Mouse (Mus musculus): ENCODE results near the gene Slc22a13. TPM values are rescaled to one million over a fixed set of nuclear protein-coding genes. Genes with fewer than 3 reads are reported as not detected.

The Slc22a13 gene
- polyA plus RNA-seq, 1 experiment from 2014 or later = not detected

DNA sequence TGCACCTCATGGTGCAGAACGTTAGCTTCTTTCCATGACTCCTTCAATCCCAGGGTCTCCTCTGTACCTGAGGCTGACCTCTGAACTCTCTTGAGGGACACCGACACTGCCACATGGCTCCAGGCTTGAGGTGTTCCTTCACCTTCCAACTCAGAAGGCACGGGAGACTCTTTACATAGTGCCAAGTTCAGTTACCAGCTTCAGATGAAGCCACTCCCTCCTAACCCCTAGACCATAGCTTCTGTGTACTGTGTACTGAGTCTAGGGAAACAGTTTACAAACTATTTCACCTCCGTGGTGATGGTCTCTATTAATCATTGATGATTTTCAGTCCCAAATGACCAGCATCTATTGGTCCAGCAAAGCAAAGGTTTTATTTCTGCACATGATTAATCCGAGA lies 7.2 kb downstream of the Slc22a13 start:
- H3K27me3 ChIP-seq (ENCODE audit: control insufficient read depth, insufficient read depth, low read length) = no peaks in the 10 kb centered on the region
- H3K4me2 ChIP-seq (ENCODE audit: low read length) = no peak overlapping the region
- H3K4me1 ChIP-seq (ENCODE audit: control insufficient read depth in 2 of 2, insufficient read depth in 2 of 2, low read length in 2 of 2) = no peaks in the 10 kb centered on the region
- no peak overlapping the region for H3K9ac ChIP-seq (ENCODE audit: low read length)
- H3K27ac ChIP-seq (replicated peaks in 1 of 2; ENCODE audit: control insufficient read depth in 1 of 2, insufficient read depth in 1 of 2, low read depth in 2 of 2, low read length in 2 of 2) = no peak overlapping the region
- H3K36me3 ChIP-seq (ENCODE audit: control insufficient read depth, insufficient read depth, low read length) = no peaks in the 10 kb centered on the region
- no peak overlapping the region for H3K4me3 ChIP-seq (ENCODE audit: control insufficient read depth in 1 of 2, insufficient read depth in 1 of 2, low read depth in 1 of 2, low read length in 2 of 2)
- 78% methylated on average over 5 of the region's 5 CpGs for WGBS
- peaks cover 6% of the 10 kb centered on the region; the same call in 1 of the 2 replicates for H3K9me3 ChIP-seq (ENCODE audit: control insufficient read depth, low read length)
- ATAC-seq (ENCODE audit: insufficient number of reproducible peaks, insufficient read depth, low FRiP score, low read depth) = no peak

DNA sequence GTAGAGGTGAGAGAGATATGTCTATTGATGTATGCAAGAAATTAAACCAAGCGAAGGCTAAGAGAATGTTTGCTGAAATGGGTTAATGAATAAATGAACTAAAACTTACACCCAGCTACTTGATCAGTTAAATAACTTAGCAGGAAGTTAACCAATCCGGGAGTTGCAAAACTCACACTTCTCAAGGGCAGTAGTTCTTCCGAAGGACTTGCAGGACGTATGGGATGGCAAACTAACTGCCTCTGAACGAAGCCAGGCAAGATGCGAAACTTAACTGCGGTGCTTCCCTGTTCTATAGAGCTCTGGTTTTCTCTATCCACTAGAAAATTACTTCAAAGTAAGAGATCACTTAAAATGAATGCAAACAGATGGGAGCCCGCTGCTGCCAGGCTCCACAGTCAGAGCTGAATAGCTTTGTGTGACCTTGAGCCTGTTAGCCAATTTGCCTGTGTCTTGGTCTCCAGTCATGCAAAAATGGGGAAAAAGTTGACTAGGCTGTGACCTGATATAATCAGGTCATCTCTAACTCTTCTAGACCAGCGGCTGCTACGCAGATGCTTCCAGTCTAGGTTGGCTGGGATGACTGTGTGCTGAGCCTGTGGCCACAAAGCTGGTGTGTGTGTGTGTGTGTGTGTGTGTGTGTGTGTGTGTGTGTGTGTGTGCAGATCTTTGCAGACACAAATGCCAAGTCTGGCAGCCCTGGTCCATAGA lies 9.6 kb downstream of the Slc22a13 start:
- 86% methylated on average over 10 of the region's 10 CpGs for WGBS
- H3K4me3 ChIP-seq (ENCODE audit: control insufficient read depth in 1 of 2, insufficient read depth in 1 of 2, low read depth in 1 of 2, low read length in 2 of 2) = no peak overlapping the region
- no peaks in the 10 kb centered on the region for H3K36me3 ChIP-seq (ENCODE audit: control insufficient read depth, insufficient read depth, low read length)
- H3K27me3 ChIP-seq (ENCODE audit: control insufficient read depth, insufficient read depth, low read length) = no peaks in the 10 kb centered on the region
- peaks cover 6% of the 10 kb centered on the region; the same call in 1 of the 2 replicates for H3K9me3 ChIP-seq (ENCODE audit: control insufficient read depth, low read length)
- ATAC-seq (ENCODE audit: insufficient number of reproducible peaks, insufficient read depth, low FRiP score, low read depth) = no peak
- no peak overlapping the region for H3K27ac ChIP-seq (replicated peaks in 1 of 2; ENCODE audit: control insufficient read depth in 1 of 2, insufficient read depth in 1 of 2, low read depth in 2 of 2, low read length in 2 of 2)
- H3K4me1 ChIP-seq (ENCODE audit: control insufficient read depth in 2 of 2, insufficient read depth in 2 of 2, low read length in 2 of 2) = no peaks in the 10 kb centered on the region
- H3K9ac ChIP-seq (ENCODE audit: low read length) = no peak overlapping the region
- no peak overlapping the region for H3K4me2 ChIP-seq (ENCODE audit: low read length)

GRCm38 (mm10) chr9:119192202-119192990 lies 16.5 kb downstream of the Slc22a13 start:
- no peak for ATAC-seq (ENCODE audit: insufficient number of reproducible peaks, insufficient read depth, low FRiP score, low read depth)
- no peaks in the 10 kb centered on the region for H3K36me3 ChIP-seq (ENCODE audit: control insufficient read depth, insufficient read depth, low read length)
- 38% methylated on average over 11 of the region's 11 CpGs for WGBS

DNA sequence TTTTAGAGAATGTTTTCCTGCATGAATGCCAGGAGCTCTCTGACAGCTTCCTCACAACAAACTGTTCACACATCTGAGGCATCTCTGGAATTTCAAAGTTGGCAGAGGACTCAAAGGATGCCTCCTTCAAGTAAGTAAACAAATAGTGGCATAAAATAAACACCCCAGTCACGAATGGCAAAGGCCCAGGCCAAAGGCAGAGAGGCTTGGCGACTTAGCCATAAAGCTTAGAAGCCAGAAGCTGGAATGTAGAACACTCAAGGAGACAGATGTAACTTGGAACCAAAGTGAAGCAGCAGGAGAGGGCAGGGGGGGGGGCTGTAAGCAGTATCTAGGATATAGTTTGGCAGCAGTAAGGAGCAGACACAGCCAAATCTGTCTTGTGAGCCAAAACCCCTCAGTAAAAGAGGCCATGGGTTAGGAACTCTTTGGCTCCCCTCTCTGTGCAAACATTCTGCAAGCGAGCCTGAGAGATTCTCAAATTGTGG lies 27.6 kb downstream of the Slc22a13 start:
- Histone ChIP-seq H3K4me3 (ENCODE audit: control insufficient read depth in 1 of 2, insufficient read depth in 1 of 2, low read depth in 1 of 2, low read length in 2 of 2) (no peak overlapping the region), H3K9ac (ENCODE audit: low read length) (no peak overlapping the region), H3K27ac (replicated peaks in 1 of 2; ENCODE audit: control insufficient read depth in 1 of 2, insufficient read depth in 1 of 2, low read depth in 2 of 2, low read length in 2 of 2) (no peak overlapping the region), H3K4me2 (ENCODE audit: low read length) (no peak overlapping the region), H3K9me3 (ENCODE audit: control insufficient read depth, low read length) (no peaks in the 10 kb centered on the region), H3K4me1 (ENCODE audit: control insufficient read depth in 2 of 2, insufficient read depth in 2 of 2, low read length in 2 of 2) (no peaks in the 10 kb centered on the region), H3K36me3 (ENCODE audit: control insufficient read depth, insufficient read depth, low read length) (no peaks in the 10 kb centered on the region), H3K27me3 (ENCODE audit: control insufficient read depth, insufficient read depth, low read length) (no peaks in the 10 kb centered on the region)
- no peak for ATAC-seq (ENCODE audit: insufficient number of reproducible peaks, insufficient read depth, low FRiP score, low read depth)
- WGBS = 36% methylated on average over 3 of the region's 3 CpGs

More at GRCm38 (mm10) chr9:119192202-119192990, 16.5 kb downstream of the Slc22a13 start:
- Histone ChIP-seq H3K4me1 (ENCODE audit: control insufficient read depth in 2 of 2, insufficient read depth in 2 of 2, low read length in 2 of 2) (no peaks in the 10 kb centered on the region), H3K4me3 (ENCODE audit: control insufficient read depth in 1 of 2, insufficient read depth in 1 of 2, low read depth in 1 of 2, low read length in 2 of 2) (no peak overlapping the region), H3K9me3 (ENCODE audit: control insufficient read depth, low read length) (no peaks in the 10 kb centered on the region), H3K27ac (replicated peaks in 1 of 2; ENCODE audit: control insufficient read depth in 1 of 2, insufficient read depth in 1 of 2, low read depth in 2 of 2, low read length in 2 of 2) (no peak overlapping the region), H3K4me2 (ENCODE audit: low read length) (no peak overlapping the region), H3K27me3 (ENCODE audit: control insufficient read depth, insufficient read depth, low read length) (no peaks in the 10 kb centered on the region), H3K9ac (ENCODE audit: low read length) (no peak overlapping the region)

DNA sequence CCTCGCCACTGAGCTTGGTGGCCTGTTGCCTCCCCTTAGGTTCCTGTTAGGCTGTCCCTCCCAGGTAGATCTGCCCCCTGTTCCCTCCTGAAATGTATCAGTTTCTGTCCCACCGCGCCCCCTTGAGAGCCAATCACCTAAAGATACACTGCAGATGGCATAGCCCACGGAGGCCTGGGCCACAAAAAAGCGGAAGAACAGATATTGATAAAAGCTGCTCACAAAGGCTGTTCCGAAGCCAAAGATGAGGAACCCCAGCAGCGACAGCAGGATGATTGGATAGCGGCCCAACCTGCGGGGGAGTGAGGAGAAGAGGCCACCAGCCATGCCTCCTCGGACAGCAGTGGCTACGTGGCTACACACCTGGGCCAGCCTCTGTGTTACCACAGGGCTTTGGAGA lies 29.6 kb downstream of the Slc22a13 start:
- ATAC-seq (ENCODE audit: insufficient number of reproducible peaks, insufficient read depth, low FRiP score, low read depth) = no peak
- Histone ChIP-seq H3K27me3 (ENCODE audit: control insufficient read depth, insufficient read depth, low read length) (no peaks in the 10 kb centered on the region), H3K4me2 (ENCODE audit: low read length) (no peak overlapping the region), H3K4me3 (ENCODE audit: control insufficient read depth in 1 of 2, insufficient read depth in 1 of 2, low read depth in 1 of 2, low read length in 2 of 2) (no peak overlapping the region), H3K9me3 (ENCODE audit: control insufficient read depth, low read length) (no peaks in the 10 kb centered on the region), H3K36me3 (ENCODE audit: control insufficient read depth, insufficient read depth, low read length) (no peaks in the 10 kb centered on the region), H3K4me1 (ENCODE audit: control insufficient read depth in 2 of 2, insufficient read depth in 2 of 2, low read length in 2 of 2) (no peaks in the 10 kb centered on the region), H3K9ac (ENCODE audit: low read length) (no peak overlapping the region), H3K27ac (replicated peaks in 1 of 2; ENCODE audit: control insufficient read depth in 1 of 2, insufficient read depth in 1 of 2, low read depth in 2 of 2, low read length in 2 of 2) (no peak overlapping the region)
- WGBS = 81% methylated on average over 11 of the region's 11 CpGs

GRCm38 (mm10) chr9:119167608-119168007 lies 41.3 kb downstream of the Slc22a13 start:
- no peaks in the 10 kb centered on the region for H3K27me3 ChIP-seq (ENCODE audit: control insufficient read depth, insufficient read depth, low read length)
- no peak for ATAC-seq (ENCODE audit: insufficient number of reproducible peaks, insufficient read depth, low FRiP score, low read depth)
- H3K9me3 ChIP-seq (ENCODE audit: control insufficient read depth, low read length) = no peaks in the 10 kb centered on the region
- H3K36me3 ChIP-seq (ENCODE audit: control insufficient read depth, insufficient read depth, low read length) = no peaks in the 10 kb centered on the region
- WGBS = 94% methylated on average over 2 of the region's 2 CpGs
- H3K4me2 ChIP-seq (ENCODE audit: low read length) = no peak overlapping the region
- no peak overlapping the region for H3K27ac ChIP-seq (replicated peaks in 1 of 2; ENCODE audit: control insufficient read depth in 1 of 2, insufficient read depth in 1 of 2, low read depth in 2 of 2, low read length in 2 of 2)
- H3K4me1 ChIP-seq (ENCODE audit: control insufficient read depth in 2 of 2, insufficient read depth in 2 of 2, low read length in 2 of 2) = no peaks in the 10 kb centered on the region
- no peak overlapping the region for H3K4me3 ChIP-seq (ENCODE audit: control insufficient read depth in 1 of 2, insufficient read depth in 1 of 2, low read depth in 1 of 2, low read length in 2 of 2)
- no peak overlapping the region for H3K9ac ChIP-seq (ENCODE audit: low read length)

- ATAC-seq (ENCODE audit: insufficient number of reproducible peaks, insufficient read depth, low FRiP score, low read depth) = no peak
- Histone ChIP-seq H3K4me2 (ENCODE audit: low read length) (no peak overlapping the region), H3K27ac (replicated peaks in 1 of 2; ENCODE audit: control insufficient read depth in 1 of 2, insufficient read depth in 1 of 2, low read depth in 2 of 2, low read length in 2 of 2) (no peak overlapping the region), H3K4me3 (ENCODE audit: control insufficient read depth in 1 of 2, insufficient read depth in 1 of 2, low read depth in 1 of 2, low read length in 2 of 2) (no peak overlapping the region), H3K36me3 (ENCODE audit: control insufficient read depth, insufficient read depth, low read length) (no peaks in the 10 kb centered on the region), H3K27me3 (ENCODE audit: control insufficient read depth, insufficient read depth, low read length) (no peaks in the 10 kb centered on the region), H3K9ac (ENCODE audit: low read length) (no peak overlapping the region), H3K4me1 (ENCODE audit: control insufficient read depth in 2 of 2, insufficient read depth in 2 of 2, low read length in 2 of 2) (no peaks in the 10 kb centered on the region), H3K9me3 (ENCODE audit: control insufficient read depth, low read length) (no peaks in the 10 kb centered on the region)
- 78% methylated on average over 6 of the region's 6 CpGs for WGBS
Measured at GRCm38 (mm10) chr9:119165548-119165947, 43.4 kb downstream of the Slc22a13 start.

All from heart, embryonic 14.5 days (tissue).